Mouse (Mus musculus): ENCODE results near the gene En2.

DNA sequence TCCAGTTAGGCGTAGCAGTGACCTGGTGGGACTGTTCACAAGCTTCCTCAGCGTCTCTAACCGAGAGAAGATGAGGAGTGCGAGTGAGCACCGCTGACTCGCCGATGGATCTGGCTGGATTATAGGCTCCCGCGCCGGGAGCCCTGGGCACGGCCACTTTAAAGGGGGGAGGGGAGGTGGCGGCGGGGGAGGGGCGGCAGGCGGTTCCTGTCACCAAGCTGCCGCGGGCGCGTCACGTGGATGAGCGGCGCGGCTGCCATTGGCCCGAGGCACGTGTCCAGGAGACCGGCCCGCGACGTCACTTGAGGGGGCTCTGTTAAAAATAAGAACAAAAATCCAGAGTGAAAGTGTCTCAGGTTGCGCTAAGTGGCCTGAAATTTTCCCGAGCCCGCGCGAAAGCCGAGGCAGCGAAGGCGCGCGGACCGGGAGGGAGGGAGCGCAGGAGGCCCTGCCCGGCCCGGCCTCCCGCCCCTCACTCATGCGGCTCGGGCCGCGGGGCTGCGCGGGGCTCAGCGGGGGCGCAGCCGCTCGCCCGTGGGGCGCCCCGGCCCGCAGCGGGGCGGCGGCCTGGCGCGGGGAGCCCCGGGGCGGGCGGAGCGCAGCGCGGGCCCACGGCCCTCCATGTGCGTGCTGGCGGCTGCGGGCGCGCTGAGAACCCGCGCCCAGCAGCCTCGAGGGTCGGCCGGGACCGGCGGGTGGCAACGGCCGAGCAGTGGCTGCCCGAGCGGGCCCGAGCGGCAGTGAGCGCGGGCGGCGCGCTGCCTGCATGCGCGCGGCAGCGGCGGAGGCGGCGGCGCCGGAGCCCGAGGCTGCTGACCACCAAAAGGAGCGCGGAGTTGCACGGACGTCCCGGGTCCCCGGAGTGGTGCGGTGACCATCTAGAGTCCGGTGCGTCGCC is at the start of gene En2:
- TF ChIP-seq CTCF (IDR thresholded peaks at IDR 0.05; ENCODE audit: low read depth), result no peak
- TF ChIP-seq EP300 (optimal IDR thresholded peaks at IDR 0.05), result no peak
